Mouse (Mus musculus) ovary, postnatal 14 days (tissue): ENCODE data around the gene Olfr994.

Experiments
- DNase-seq: peaks from one replicate; pipeline ENCODE4 v3.0.0; 2022; ENCODE audit warnings: low spot score

The Olfr994 gene

GRCm38 (mm10) chr2:85436351-85436750 lies at the start of gene Olfr994:
TSS of gene Olfr994 (minus strand) at chr2:85436451.
- DNase-seq = no peak

GRCm38 (mm10) chr2:85466801-85467325 lies 30.6 kb upstream of the Olfr994 start:
- DNase-seq = no peak

DNA sequence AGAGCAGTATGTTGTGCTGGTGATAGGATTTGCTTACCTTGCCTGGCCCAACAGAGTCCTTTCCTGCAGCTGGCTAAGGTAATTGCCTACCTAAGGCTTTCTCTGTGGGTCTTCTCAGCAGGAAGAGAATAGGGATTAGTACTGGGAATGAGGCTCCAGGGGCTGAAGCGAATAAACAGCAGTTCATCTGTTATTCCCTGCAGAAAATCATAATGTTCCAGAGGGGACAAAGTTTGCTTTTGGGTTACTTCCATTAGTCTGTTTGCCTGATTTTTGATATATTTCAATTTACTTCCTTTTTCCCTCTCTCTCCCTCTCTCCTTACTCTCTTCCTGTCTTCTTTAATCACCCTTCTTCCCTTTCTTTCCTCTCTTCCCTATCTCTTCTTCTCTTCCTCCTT lies 7.3 kb upstream of the Olfr994 start, which contains the start of gene Olfr995:
TSS of gene Olfr995 (minus strand) at position 101 of the 400 bp plus-strand sequence.
- DNase-seq = no peak

- no peak for DNase-seq
These were observed 6.3 kb upstream of the Olfr994 start for GRCm38 (mm10) chr2:85442546-85442945.

GRCm38 (mm10) chr2:85425893-85426292 lies 10.4 kb downstream of the Olfr994 start:
- DNase-seq = no peak

DNA sequence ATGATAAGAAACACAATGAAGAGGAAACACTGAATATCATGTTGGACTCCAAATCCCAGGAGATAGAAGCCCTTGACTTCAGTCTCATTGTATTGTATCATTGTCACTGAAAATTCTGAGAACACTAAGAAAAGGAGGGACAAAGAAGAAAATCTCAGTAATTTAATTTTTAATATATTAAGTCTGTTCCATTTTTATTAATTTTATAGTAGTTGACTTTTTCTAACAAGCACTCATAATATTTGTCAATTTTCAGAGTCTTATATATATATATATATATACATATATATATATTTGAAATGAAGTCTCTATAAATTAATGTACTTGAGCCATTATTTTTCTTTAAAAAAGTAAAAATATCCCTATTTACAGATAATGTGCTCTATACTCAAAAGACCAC lies 21.5 kb downstream of the Olfr994 start, which contains the start of gene Olfr993:
TSS of gene Olfr993 (minus strand) at position 101 of the 400 bp plus-strand sequence.
- DNase-seq = no peak

DNA sequence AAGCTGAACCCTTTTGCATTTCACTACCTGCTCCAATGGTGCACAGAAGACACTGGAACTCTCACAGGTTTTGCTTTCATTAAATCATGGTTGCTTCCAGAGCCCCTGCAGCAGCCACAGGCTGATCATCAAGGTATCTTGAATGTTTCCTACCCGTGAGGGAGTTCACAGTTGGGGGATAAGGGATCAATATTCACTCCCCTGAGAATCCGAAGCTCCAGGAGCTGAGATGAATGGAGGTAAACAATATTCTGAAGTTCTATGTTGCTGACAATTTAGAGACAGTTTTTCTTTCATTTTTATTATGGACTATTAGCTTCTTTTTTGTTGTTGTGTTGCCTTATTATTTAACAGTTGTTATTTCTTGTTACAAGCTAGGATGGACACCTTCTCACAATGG lies 26.9 kb downstream of the Olfr994 start, which contains the start of gene Olfr992:
TSS of gene Olfr992 (minus strand) at position 101 of the 400 bp plus-strand sequence.
- DNase-seq = no peak
